In the genomic region with DNA sequence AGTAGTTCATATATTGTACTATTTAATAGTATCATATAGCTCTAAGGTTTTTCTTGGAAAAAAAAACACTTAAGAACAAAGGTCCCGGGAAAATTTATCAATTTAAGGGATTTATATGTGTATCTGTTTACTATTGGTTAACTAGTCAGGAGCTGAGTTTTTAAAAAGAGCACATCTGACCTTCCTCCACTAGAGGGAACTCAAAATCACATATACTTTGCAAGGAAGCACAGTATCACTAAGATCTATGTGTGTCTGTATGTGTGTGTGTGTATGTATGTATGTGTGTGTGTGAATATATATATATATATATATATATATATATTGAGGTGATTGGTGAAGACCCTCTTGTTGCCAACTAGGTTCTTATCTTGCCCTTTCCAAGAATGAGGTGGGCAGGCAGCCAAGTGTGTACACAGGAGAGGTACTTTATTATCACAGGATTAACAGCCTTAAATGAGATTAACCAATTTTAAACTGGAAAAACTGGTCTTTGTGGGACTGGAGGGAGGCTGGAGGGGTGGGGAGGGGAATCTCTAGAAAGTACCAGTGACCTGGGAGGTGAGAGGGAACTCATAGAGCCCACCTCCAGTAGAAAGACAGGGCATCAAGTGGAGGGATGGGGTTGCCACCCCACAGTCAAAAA, we compare ENCODE assay signal across 16 mouse cellular contexts.
DNase-seq lines count a peak whose midpoint lies in the region; ATAC-seq and TF ChIP-seq lines count a peak whose summit lies in the region.
"Had no signal": no experiment of that assay in that cellular context is flagged by ENCODE, and none has a peak within 500 bp of the region (broad histone marks: within the 10 kb centered on the region; RNA-seq: fewer than 3 reads in every experiment).

No protein-coding gene starts in this region.

- no peaks in the 10 kb centered on the region for H3K27me3 ChIP-seq in embryonic facial prominence, embryonic 14.5 days (replicated peaks; ENCODE audit: control insufficient read depth, insufficient read depth, low read length)
- H3K27me3 ChIP-seq in embryonic facial prominence, embryonic 10.5 days (replicated peaks; ENCODE audit: low read depth, poor library complexity, severe bottlenecking), result no peaks in the 10 kb centered on the region
- no peaks in the 10 kb centered on the region for H3K27me3 ChIP-seq in stomach, embryonic 15.5 days (replicated peaks)
- H3K27me3 ChIP-seq: embryonic facial prominence, embryonic 13.5 days; kidney, embryonic 15.5 days; neural tube, embryonic 13.5 days had no signal

- H3K36me3 ChIP-seq in embryonic facial prominence, embryonic 14.5 days (ENCODE audit: control insufficient read depth, insufficient read depth, low read length), result no peaks in the 10 kb centered on the region
- no peaks in the 10 kb centered on the region for H3K36me3 ChIP-seq in embryonic facial prominence, embryonic 10.5 days (replicated peaks)
- H3K36me3 ChIP-seq in stomach, embryonic 15.5 days, result no peaks in the 10 kb centered on the region
- H3K36me3 ChIP-seq: embryonic facial prominence, embryonic 13.5 days; heart, embryonic 10.5 days; kidney, embryonic 15.5 days; neural tube, embryonic 13.5 days had no signal

- DNase-seq in embryonic facial prominence, embryonic 14.5 days (ENCODE audit: low spot score), result peak; percentile 20
- no peak for DNase-seq in embryonic facial prominence, embryonic 10.5 days (ENCODE audit: low spot score)
- DNase-seq in layer of hippocampus, adult 2 months (ENCODE audit: low spot score in 2 of 2), result no peak
- DNase-seq in layer of hippocampus, adult 11-12 months (ENCODE audit: low spot score), result no peak
- DNase-seq in testis, postnatal 10 days (ENCODE audit: low spot score), result peak; percentile 33
- DNase-seq in testis, postnatal 14 days (ENCODE audit: low spot score), result no peak
- no peak for DNase-seq in embryo, embryonic 10.5 days (ENCODE audit: low spot score)
- DNase-seq: cerebellum, adult 9-11 months; retina, postnatal 1 day had no signal

- no peak overlapping the region for H3K4me2 ChIP-seq in embryonic facial prominence, embryonic 14.5 days (ENCODE audit: low read depth, low read length)
- H3K4me2 ChIP-seq in stomach, embryonic 15.5 days, result no peak overlapping the region
- H3K4me2 ChIP-seq: embryonic facial prominence, embryonic 13.5 days; kidney, embryonic 15.5 days; midbrain, embryonic 11.5 days; neural tube, embryonic 13.5 days had no signal

- TF ChIP-seq CTCF in layer of hippocampus, adult 2 months (conservative IDR thresholded peaks at IDR 0.05), result peak; percentile 66

- H3K4me1 ChIP-seq in embryonic facial prominence, embryonic 14.5 days (ENCODE audit: control insufficient read depth, insufficient read depth, low read length), result no peaks in the 10 kb centered on the region
- H3K4me1 ChIP-seq in embryonic facial prominence, embryonic 10.5 days, result no peaks in the 10 kb centered on the region
- no peaks in the 10 kb centered on the region for H3K4me1 ChIP-seq in stomach, embryonic 15.5 days
- H3K4me1 ChIP-seq: embryonic facial prominence, embryonic 13.5 days; heart, embryonic 10.5 days; kidney, embryonic 15.5 days; neural tube, embryonic 13.5 days had no signal

- H3K27ac ChIP-seq in embryonic facial prominence, embryonic 14.5 days (replicated peaks; ENCODE audit: low read depth, low read length), result no peak overlapping the region
- H3K27ac ChIP-seq in embryonic facial prominence, embryonic 10.5 days (replicated peaks), result no peak overlapping the region
- no peak overlapping the region for H3K27ac ChIP-seq in layer of hippocampus, adult 2 months
- H3K27ac ChIP-seq in stomach, embryonic 15.5 days, result no peak overlapping the region
- H3K27ac ChIP-seq: embryonic facial prominence, embryonic 13.5 days; heart, embryonic 10.5 days; kidney, embryonic 15.5 days; liver, embryonic 14.5 days; neural tube, embryonic 13.5 days had no signal

- H3K9ac ChIP-seq in embryonic facial prominence, embryonic 14.5 days (ENCODE audit: low read depth, low read length), result no peak overlapping the region
- no peak overlapping the region for H3K9ac ChIP-seq in stomach, embryonic 15.5 days
- H3K9ac ChIP-seq: embryonic facial prominence, embryonic 13.5 days; kidney, embryonic 15.5 days; liver, embryonic 14.5 days; neural tube, embryonic 13.5 days had no signal

- no peak; the same call in 1 of the 2 replicates for ATAC-seq in embryonic facial prominence, embryonic 14.5 days (ENCODE audit: low read depth)
- 0 out of 2 replicates have a peak, but pooled peaks have one; percentile 10 for ATAC-seq in stomach, embryonic 15.5 days (ENCODE audit: insufficient read depth, low FRiP score, low read depth)

- WGBS in embryonic facial prominence, embryonic 14.5 days, result 83% methylated on average over 1 of the region's 1 CpGs
- WGBS in embryonic facial prominence, embryonic 10.5 days, result 70% methylated on average over 1 of the region's 1 CpGs
- WGBS in stomach, embryonic 15.5 days, result 75% methylated on average over 1 of the region's 1 CpGs

- H3K4me3 ChIP-seq in embryonic facial prominence, embryonic 14.5 days (ENCODE audit: low read depth, low read length), result no peak overlapping the region
- no peak overlapping the region for H3K4me3 ChIP-seq in embryonic facial prominence, embryonic 10.5 days
- H3K4me3 ChIP-seq in layer of hippocampus, adult 2 months, result no peak overlapping the region
- H3K4me3 ChIP-seq in stomach, embryonic 15.5 days (replicated peaks), result no peak overlapping the region
- H3K4me3 ChIP-seq: embryonic facial prominence, embryonic 13.5 days; heart, embryonic 10.5 days; kidney, embryonic 15.5 days; neural tube, embryonic 13.5 days had no signal

- no peaks in the 10 kb centered on the region for H3K9me3 ChIP-seq in embryonic facial prominence, embryonic 14.5 days (ENCODE audit: control insufficient read depth, low read length)
- H3K9me3 ChIP-seq in embryonic facial prominence, embryonic 10.5 days, result no peaks in the 10 kb centered on the region
- H3K9me3 ChIP-seq in stomach, embryonic 15.5 days, result no peaks in the 10 kb centered on the region
- H3K9me3 ChIP-seq: embryonic facial prominence, embryonic 13.5 days; heart, embryonic 10.5 days; kidney, embryonic 15.5 days; neural tube, embryonic 13.5 days had no signal

Comparison
In these comparisons a context has a peak if more than half of its experiments do, and no peak if none do; other contexts are left out.
1. DNase-seq: peak in embryonic facial prominence, embryonic 14.5 days (single experiment) and testis, postnatal 10 days (single experiment); none in embryonic facial prominence, embryonic 10.5 days (single experiment), layer of hippocampus, adult 2 months (0 of 2), layer of hippocampus, adult 11-12 months (single experiment), testis, postnatal 14 days (single experiment) and embryo, embryonic 10.5 days (single experiment).